ENCODE assay signal across 19 mouse cellular contexts in the genomic region with DNA sequence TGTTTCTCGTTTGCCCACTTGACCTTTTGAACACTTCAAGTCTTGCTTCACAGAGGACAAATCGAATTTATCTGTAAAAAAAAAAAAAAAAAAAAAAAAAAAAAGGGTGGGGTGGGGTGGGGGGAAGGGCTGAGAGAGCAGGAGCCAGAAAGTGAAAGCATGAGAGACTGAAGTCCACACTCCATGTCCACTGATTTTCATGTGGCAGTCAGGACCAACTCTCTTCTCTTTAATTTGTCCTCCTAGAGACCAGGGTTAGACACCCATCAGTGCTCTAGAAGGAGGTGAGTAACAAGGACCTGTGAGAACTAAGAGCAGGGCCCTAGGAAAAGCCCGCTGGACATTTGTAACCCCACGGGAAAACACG. TPM values are rescaled to one million over a fixed set of nuclear protein-coding genes. Genes with fewer than 3 reads are reported as not detected.
DNase-seq lines count a peak whose midpoint lies in the region; ATAC-seq and TF ChIP-seq lines count a peak whose summit lies in the region.
"Had no signal": no experiment of that assay in that cellular context is flagged by ENCODE, and none has a peak within 500 bp of the region (broad histone marks: within the 10 kb centered on the region; RNA-seq: fewer than 3 reads in every experiment).

No protein-coding gene starts in this region.

- no peak for ATAC-seq in liver, embryonic 15.5 days (ENCODE audit: insufficient read depth)
- ATAC-seq in liver, embryonic 12.5 days = no peak
- ATAC-seq in intestine, embryonic 15.5 days = peak; percentile 32
- peak; percentile 78 for ATAC-seq in liver, postnatal 0 days
- ATAC-seq in stomach, postnatal 0 days (ENCODE audit: low FRiP score, low TSS enrichment) = 0 out of 2 replicates have a peak, but pooled peaks have one; percentile 41
- ATAC-seq: forebrain, embryonic 13.5 days; forebrain, postnatal 0 days; hindbrain, postnatal 0 days had no signal

- DNase-seq in liver, postnatal 0 days = no peak
- no peak for DNase-seq in stomach, postnatal 0 days (ENCODE audit: low spot score)
- DNase-seq in left cerebral cortex, postnatal 14 days (ENCODE audit: low spot score in 2 of 2) = no peak
- DNase-seq in cerebellum, adult 18-20 months = no peak
- DNase-seq: adrenal gland, adult 2 months; adrenal gland, postnatal 25 days; cerebellum, adult 2 months; cerebellum, postnatal 10 days; forebrain, postnatal 0 days; gastrocnemius, postnatal 14 days; heart, postnatal 14 days had no signal

- no peak for TF ChIP-seq CTCF in liver, postnatal 0 days (IDR thresholded peaks at IDR 0.05; ENCODE audit: low read depth)
- no peak for TF ChIP-seq CTCF in stomach, postnatal 0 days (IDR thresholded peaks at IDR 0.05; ENCODE audit: low read depth)

- no peaks in the 10 kb centered on the region for H3K36me3 ChIP-seq in liver, embryonic 15.5 days (replicated peaks)
- H3K36me3 ChIP-seq in liver, embryonic 12.5 days = no peaks in the 10 kb centered on the region
- H3K36me3 ChIP-seq in intestine, embryonic 15.5 days = no peaks in the 10 kb centered on the region
- H3K36me3 ChIP-seq in liver, postnatal 0 days (replicated peaks; ENCODE audit: insufficient read depth, low read length) = no peaks in the 10 kb centered on the region
- H3K36me3 ChIP-seq in stomach, postnatal 0 days (ENCODE audit: control insufficient read depth, insufficient read depth, low read length) = no peaks in the 10 kb centered on the region
- H3K36me3 ChIP-seq: embryonic facial prominence, embryonic 10.5 days; heart, embryonic 15.5 days; hindbrain, embryonic 13.5 days had no signal

- intact Hi-C loops in left cerebral cortex, postnatal 14 days (cut with DNase I) = no loop called here

- no peak for TF ChIP-seq EP300 in liver, postnatal 0 days (IDR thresholded peaks at IDR 0.05; ENCODE audit: low read depth)
- no peak for TF ChIP-seq EP300 in stomach, postnatal 0 days (optimal IDR thresholded peaks at IDR 0.05)

- H3K4me2 ChIP-seq in liver, embryonic 15.5 days = peak overlapping the region; percentile 34; the same call in 1 of the 2 replicates
- H3K4me2 ChIP-seq in liver, embryonic 12.5 days = no peak overlapping the region
- H3K4me2 ChIP-seq in intestine, embryonic 15.5 days (replicated peaks) = 0 out of 2 replicates have a peak overlapping the region, but pooled peaks have one; percentile 17
- H3K4me2 ChIP-seq in liver, postnatal 0 days (ENCODE audit: low read depth, low read length) = peak overlapping the region; percentile 47; the same call in 1 of the 2 replicates
- H3K4me2 ChIP-seq in stomach, postnatal 0 days (replicated peaks; ENCODE audit: low read depth) = no peak overlapping the region
- H3K4me2 ChIP-seq: forebrain, embryonic 13.5 days; heart, embryonic 15.5 days; hindbrain, embryonic 13.5 days had no signal

- WGBS in liver, embryonic 15.5 days (ENCODE audit: insufficient replicate concordance) = 62% methylated on average over 5 of the region's 5 CpGs
- WGBS in liver, embryonic 12.5 days (ENCODE audit: insufficient replicate concordance) = 67% methylated on average over 5 of the region's 5 CpGs
- 74% methylated on average over 5 of the region's 5 CpGs for WGBS in intestine, embryonic 15.5 days
- 60% methylated on average over 5 of the region's 5 CpGs for WGBS in liver, postnatal 0 days (ENCODE audit: insufficient replicate concordance)
- 73% methylated on average over 5 of the region's 5 CpGs for WGBS in stomach, postnatal 0 days

- no peak overlapping the region for H3K4me3 ChIP-seq in liver, embryonic 15.5 days (replicated peaks)
- H3K4me3 ChIP-seq in liver, embryonic 12.5 days = no peak overlapping the region
- no peak overlapping the region for H3K4me3 ChIP-seq in intestine, embryonic 15.5 days (replicated peaks)
- H3K4me3 ChIP-seq in liver, postnatal 0 days (ENCODE audit: low read depth, low read length) = no peak overlapping the region
- H3K4me3 ChIP-seq in stomach, postnatal 0 days (ENCODE audit: low read depth, low read length) = no peak overlapping the region
- H3K4me3 ChIP-seq: embryonic facial prominence, embryonic 10.5 days; forebrain, embryonic 13.5 days; heart, embryonic 15.5 days; hindbrain, embryonic 13.5 days had no signal

- no peaks in the 10 kb centered on the region for H3K4me1 ChIP-seq in liver, embryonic 15.5 days (replicated peaks)
- H3K4me1 ChIP-seq in liver, embryonic 12.5 days = peaks cover 4% of the 10 kb centered on the region; the same call in 1 of the 2 replicates
- H3K4me1 ChIP-seq in intestine, embryonic 15.5 days (replicated peaks) = peaks cover 6% of the 10 kb centered on the region; the same call in 1 of the 2 replicates
- H3K4me1 ChIP-seq in liver, postnatal 0 days (ENCODE audit: insufficient read depth) = no peaks in the 10 kb centered on the region
- no peaks in the 10 kb centered on the region for H3K4me1 ChIP-seq in stomach, postnatal 0 days (replicated peaks; ENCODE audit: control insufficient read depth, insufficient read depth)
- H3K4me1 ChIP-seq: forebrain, embryonic 13.5 days had no signal

- H3K27me3 ChIP-seq in liver, embryonic 15.5 days = 0 out of 2 replicates have a peak, but pooled peaks cover 2% of the 10 kb centered on the region
- H3K27me3 ChIP-seq in liver, embryonic 12.5 days (replicated peaks) = no peaks in the 10 kb centered on the region
- H3K27me3 ChIP-seq in intestine, embryonic 15.5 days (replicated peaks) = no peaks in the 10 kb centered on the region
- no peaks in the 10 kb centered on the region for H3K27me3 ChIP-seq in liver, postnatal 0 days (ENCODE audit: insufficient read depth, low read length)
- H3K27me3 ChIP-seq in stomach, postnatal 0 days (ENCODE audit: control insufficient read depth, insufficient read depth, low read length) = no peaks in the 10 kb centered on the region
- H3K27me3 ChIP-seq: forebrain, embryonic 13.5 days; heart, embryonic 15.5 days; hindbrain, embryonic 13.5 days had no signal

- no peaks in the 10 kb centered on the region for H3K9me3 ChIP-seq in liver, embryonic 15.5 days (replicated peaks)
- H3K9me3 ChIP-seq in liver, embryonic 12.5 days (replicated peaks) = no peaks in the 10 kb centered on the region
- no peaks in the 10 kb centered on the region for H3K9me3 ChIP-seq in intestine, embryonic 15.5 days
- H3K9me3 ChIP-seq in liver, postnatal 0 days (ENCODE audit: low read length) = no peaks in the 10 kb centered on the region
- no peaks in the 10 kb centered on the region for H3K9me3 ChIP-seq in stomach, postnatal 0 days (ENCODE audit: control insufficient read depth, low read length)
- H3K9me3 ChIP-seq: embryonic facial prominence, embryonic 10.5 days; forebrain, embryonic 13.5 days; heart, embryonic 15.5 days; hindbrain, embryonic 13.5 days had no signal

- H3K9ac ChIP-seq in liver, embryonic 15.5 days = no peak overlapping the region
- H3K9ac ChIP-seq in liver, embryonic 12.5 days = no peak overlapping the region
- no peak overlapping the region for H3K9ac ChIP-seq in intestine, embryonic 15.5 days
- no peak overlapping the region for H3K9ac ChIP-seq in liver, postnatal 0 days (replicated peaks)
- no peak overlapping the region for H3K9ac ChIP-seq in stomach, postnatal 0 days (ENCODE audit: low read length)
- H3K9ac ChIP-seq: forebrain, embryonic 13.5 days; forebrain, postnatal 0 days; heart, embryonic 15.5 days; hindbrain, embryonic 13.5 days had no signal

- no peak overlapping the region for H3K27ac ChIP-seq in liver, embryonic 15.5 days (replicated peaks)
- H3K27ac ChIP-seq in liver, embryonic 12.5 days = no peak overlapping the region
- H3K27ac ChIP-seq in intestine, embryonic 15.5 days = peak overlapping the region; percentile 60; the same call in 1 of the 2 replicates
- peak overlapping the region; percentile 48; the same call in 1 of the 2 replicates for H3K27ac ChIP-seq in liver, postnatal 0 days (ENCODE audit: low read depth)
- H3K27ac ChIP-seq in stomach, postnatal 0 days (replicated peaks) = no peak overlapping the region
- H3K27ac ChIP-seq: embryonic facial prominence, embryonic 10.5 days; forebrain, embryonic 13.5 days; heart, embryonic 15.5 days; hindbrain, embryonic 13.5 days; hindbrain, postnatal 0 days had no signal

RNA-seq across cellular contexts. Expression of gene Peli1, which starts 32.7 kb away (rescaled TPM):
- polyA plus RNA-seq in liver, embryonic 15.5 days (2015; fragmentation: Nextera tagmentation; extraction: Ambion mirVana) = 11.5 and 11.7 TPM in 2 replicates
- polyA plus RNA-seq in liver, embryonic 12.5 days (2016; fragmentation: Nextera tagmentation; extraction: Ambion mirVana) = 18.3 and 18.7 TPM in 2 replicates
- 33.8 and 35.8 TPM in 2 replicates for polyA plus RNA-seq in intestine, embryonic 15.5 days (2015; fragmentation: Nextera tagmentation; extraction: Ambion mirVana)
- 9.8 and 10.5 TPM in 2 replicates for polyA plus RNA-seq in liver, postnatal 0 days (2015; fragmentation: Nextera tagmentation; extraction: Ambion mirVana)
- polyA plus RNA-seq in stomach, postnatal 0 days (2015; fragmentation: Nextera tagmentation; extraction: Ambion mirVana) = 23.8 and 25.3 TPM in 2 replicates
- 10 to 100 TPM; 46.7 to 47.0 TPM for total RNA-seq in left cerebral cortex, postnatal 14 days (2021)

Comparison
In these comparisons a context has a peak if more than half of its experiments do, and no peak if none do; other contexts are left out.
1. ATAC-seq: peak in intestine, embryonic 15.5 days (single experiment), liver, postnatal 0 days (single experiment) and stomach, postnatal 0 days (single experiment); none in liver, embryonic 15.5 days (single experiment) and liver, embryonic 12.5 days (single experiment).
2. H3K27ac ChIP-seq: peak in intestine, embryonic 15.5 days (single experiment) and liver, postnatal 0 days (single experiment); none in liver, embryonic 15.5 days (single experiment), liver, embryonic 12.5 days (single experiment) and stomach, postnatal 0 days (single experiment).
3. H3K4me2 ChIP-seq: peak in liver, embryonic 15.5 days (single experiment), intestine, embryonic 15.5 days (single experiment) and liver, postnatal 0 days (single experiment); none in liver, embryonic 12.5 days (single experiment) and stomach, postnatal 0 days (single experiment).